Mouse (Mus musculus): ENCODE measurements around the gene Slc4a2.

Slc4a2 gene

DNA sequence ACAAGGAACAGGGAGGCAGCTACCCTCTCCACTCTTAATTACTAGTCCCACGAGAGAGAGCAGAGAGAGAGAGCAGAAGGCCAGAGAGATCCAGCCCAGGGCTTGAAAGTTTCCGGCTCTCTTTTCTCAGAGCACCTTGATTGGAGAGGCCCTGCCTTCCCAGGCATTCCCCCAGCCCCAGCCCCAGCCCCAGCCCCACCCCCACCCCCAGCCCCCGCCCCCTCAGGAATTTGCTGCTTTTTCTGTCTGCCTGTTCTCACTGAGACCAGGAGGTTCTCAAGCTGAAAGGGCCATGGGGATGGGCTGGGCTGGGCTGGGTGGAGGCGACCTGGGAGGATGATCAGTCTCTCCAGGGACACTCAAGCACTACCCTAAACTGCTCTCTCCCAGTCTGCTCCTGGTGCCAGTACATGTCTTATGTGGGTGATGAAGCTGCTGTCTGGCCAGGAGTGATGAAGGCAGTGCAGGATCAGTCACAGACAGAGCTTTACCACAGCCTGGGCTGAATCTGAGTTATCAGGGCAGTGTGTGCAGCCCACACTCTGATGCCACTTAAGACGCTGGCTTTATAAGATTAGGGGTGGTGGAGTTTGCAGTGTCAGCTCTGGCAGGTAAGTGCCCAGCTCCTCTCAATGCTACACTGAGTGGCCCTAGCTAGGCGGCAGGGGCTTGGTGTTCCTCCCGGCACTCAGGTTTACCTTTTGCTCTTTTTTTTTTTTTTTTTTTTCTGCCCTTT, 49.4 kb downstream of the Slc4a2 start:
- no peak for DNase-seq

- no peak for DNase-seq
Observed at GRCm38 (mm10) chr5:24474025-24474722, 50.5 kb downstream of the Slc4a2 start.

DNA sequence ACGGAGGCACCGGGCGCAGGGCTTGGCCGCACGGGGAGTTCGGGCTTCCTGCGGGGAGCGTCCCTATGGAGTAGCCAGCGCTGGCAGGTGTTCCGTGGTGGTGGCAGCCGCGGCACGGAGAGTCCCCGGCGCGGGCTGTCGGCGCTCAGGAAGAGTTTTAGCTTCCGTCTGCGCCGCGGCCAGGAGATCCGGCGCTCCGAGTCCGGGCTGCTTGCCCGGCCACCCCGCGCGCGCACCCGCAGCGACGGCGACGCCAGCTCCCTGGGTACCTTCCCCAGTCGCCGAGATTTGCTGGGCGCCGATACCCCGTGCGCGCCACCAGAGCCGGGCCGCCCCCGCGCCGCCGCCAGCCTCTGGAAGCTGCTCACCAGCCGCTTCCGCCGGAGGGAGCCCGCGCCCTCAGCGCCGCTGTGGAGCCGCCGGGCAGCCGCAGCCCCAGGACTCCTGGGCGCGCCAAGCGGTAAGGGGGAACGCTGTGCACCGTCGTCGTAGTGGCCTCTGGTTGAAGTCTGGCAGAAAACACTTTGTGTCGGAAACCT, 51.2 kb downstream of the Slc4a2 start:
- DNase-seq = peak; percentile 58

DNA sequence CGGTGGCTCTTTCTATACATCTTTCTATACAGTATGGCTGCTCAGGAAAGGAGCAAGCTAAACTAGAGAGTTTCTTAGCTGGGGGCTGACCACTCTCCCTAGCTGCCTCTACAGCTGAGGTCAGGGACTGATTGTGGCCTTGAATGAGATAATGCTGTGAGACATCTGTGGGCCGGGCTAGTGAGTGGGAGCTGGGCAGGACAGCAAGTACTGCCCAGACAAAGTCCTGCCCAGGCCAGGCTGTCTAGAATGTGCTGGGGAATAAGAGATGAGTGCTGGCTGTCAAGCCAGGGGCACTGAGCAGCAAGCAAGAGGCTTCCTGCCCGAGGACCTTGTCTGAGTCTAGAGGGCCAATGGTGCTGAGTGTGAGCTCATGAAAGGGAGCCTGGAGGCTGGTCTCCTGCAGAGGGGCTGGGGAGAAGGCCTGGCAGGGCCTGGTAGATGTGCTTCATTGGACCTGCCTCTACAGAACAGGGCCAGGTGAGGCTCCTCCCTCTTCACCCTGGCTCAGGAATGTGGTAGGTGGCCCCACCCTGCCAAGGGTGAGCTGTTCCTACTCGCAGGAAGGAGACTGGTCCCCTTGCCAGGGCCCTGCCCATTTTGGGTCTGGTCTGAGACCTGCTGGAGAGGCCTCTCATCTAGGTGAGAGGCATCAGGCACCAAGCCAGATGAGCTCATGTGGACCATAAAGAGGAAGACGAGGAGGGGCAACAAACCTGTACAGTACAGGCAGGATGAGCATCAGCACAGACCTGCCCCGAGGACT, 52.0 kb downstream of the Slc4a2 start:
- no peak for DNase-seq

DNA sequence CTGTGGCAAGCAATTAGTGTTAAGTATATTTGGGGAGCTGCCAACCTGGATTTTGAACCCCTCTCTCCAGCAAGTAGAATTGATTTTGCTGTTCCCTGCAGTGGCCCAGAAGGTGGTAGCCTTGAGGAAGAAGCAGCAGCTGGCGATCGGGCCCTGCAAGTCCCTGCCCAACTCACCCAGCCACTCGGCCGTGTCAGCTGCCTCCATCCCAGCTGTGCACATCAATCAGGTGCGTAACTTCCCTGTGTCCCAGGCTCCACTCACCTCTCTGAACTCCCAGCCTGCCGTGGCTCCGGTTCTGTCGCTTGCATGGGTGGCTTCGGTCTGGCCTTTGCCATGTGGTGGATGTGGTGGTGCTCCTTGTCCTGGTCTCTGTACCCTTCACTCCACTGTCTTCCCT, 54.3 kb downstream of the Slc4a2 start:
- DNase-seq = no peak

DNA sequence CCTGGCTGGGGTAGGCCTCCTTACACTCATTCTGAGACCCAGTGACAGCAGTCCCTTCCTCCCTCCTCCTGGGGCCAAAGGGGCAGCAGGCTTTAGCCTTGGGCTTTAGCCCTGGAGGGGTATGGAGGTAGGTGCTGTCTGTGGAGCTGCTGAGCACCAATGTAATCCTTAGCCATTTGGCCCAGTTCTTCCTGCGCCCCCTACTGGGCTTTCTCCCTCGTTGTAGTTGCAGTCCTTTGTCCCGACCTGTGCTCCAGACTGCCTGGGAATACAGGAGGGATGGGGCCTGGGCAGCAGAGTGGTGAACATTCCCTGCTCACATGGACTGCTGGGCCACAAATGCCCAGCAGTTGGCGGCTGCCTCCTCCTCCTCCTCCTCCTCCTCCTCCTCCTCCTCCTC, 58.0 kb downstream of the Slc4a2 start:
- DNase-seq = peak; percentile 82

GRCm38 (mm10) chr5:24482247-24483079, 58.8 kb downstream of the Slc4a2 start:
- no peak for DNase-seq

GRCm38 (mm10) chr5:24483326-24483725, 59.7 kb downstream of the Slc4a2 start:
- DNase-seq = peak; percentile 55

GRCm38 (mm10) chr5:24484963-24485362, 61.3 kb downstream of the Slc4a2 start:
- DNase-seq = no peak

GRCm38 (mm10) chr5:24486097-24486496, 62.5 kb downstream of the Slc4a2 start:
- DNase-seq = peak; percentile 96

DNA sequence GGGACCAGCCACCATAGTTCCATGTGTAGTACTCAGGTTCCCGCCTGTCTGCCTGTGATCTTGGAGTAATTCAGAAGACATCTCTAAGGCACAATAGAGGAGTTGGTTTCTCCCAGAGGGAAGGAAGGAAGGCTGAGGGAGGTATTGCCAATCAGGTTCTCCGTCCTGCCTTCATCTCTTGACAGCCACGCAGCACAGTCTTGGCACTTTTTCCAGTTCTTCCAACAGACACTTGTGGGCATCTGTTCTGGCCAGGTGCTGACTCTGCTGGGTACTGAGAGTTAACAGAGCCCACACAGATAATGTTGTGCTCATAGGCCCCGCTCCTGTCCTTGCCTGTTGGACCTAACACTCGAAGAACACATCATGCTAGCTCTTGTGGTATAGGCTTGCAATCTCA, 63.1 kb downstream of the Slc4a2 start:
- DNase-seq = no peak

DNA sequence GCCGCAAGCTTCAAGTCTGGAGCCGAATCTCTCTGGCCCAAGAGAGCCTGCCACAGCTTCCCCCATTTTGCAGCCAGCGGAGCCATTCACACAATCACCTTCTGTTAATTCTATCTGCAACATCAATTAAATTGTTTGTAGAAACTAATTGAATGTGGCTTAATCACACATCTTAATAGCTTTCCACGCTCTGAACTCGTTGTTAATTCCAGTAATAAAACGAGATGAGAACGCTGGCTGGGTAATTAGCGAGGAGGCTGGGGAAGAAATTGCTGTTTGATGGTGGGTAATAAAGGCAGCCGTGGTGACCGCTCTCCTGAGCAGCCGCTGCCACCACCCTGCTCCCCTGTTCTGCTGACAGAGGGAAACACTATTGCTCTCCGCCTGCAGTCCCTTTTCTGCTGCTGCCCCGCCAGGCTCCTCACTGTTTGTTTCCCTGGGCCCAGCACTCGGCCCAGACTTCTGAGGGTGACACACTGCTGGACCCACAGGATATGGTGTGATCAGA, 66.8 kb downstream of the Slc4a2 start:
- no peak for DNase-seq
